Mouse (Mus musculus) hindbrain, postnatal 0 days (tissue): Measurements from ENCODE around the gene Fancf. TPM values are rescaled to one million over a fixed set of nuclear protein-coding genes. Genes with fewer than 3 reads are reported as not detected.

ENCODE experiments used
- ATAC-seq: fragments of 200-750 bp; cut with Nextera tagmentation; 2 replicates; pipeline ENCODE4 v1.8.0; 2017; ENCODE audit warnings: mild to moderate bottlenecking, moderate TSS enrichment, moderate library complexity
- DNase-seq: peaks from one replicate; pipeline ENCODE4 v3.0.0-alpha.2; 2015; ENCODE audit warnings: low spot score
- H3K27ac ChIP-seq: fragments of 300-500 bp; sonication (generic); 2 replicates; pipeline ENCODE4 v1.5.1; 2014; ENCODE audit warnings: mild to moderate bottlenecking
- H3K27me3 ChIP-seq: fragments of 300-500 bp; sonication (generic); 2 replicates; pipeline ENCODE4 v1.6.1; 2014; ENCODE audit warnings: low read length, mixed read lengths; ENCODE audit not compliant: insufficient read depth
- H3K36me3 ChIP-seq: fragments of 300-500 bp; sonication (generic); 2 replicates; pipeline ENCODE4 v1.6.1; 2014; ENCODE audit warnings: low read length, mixed read lengths; ENCODE audit not compliant: insufficient read depth
- H3K4me1 ChIP-seq: fragments of 300-500 bp; sonication (generic); 2 replicates; pipeline ENCODE4 v1.6.1; 2014; ENCODE audit warnings: antibody characterized with exemption, low read length, mixed read lengths; ENCODE audit not compliant: insufficient read depth
- H3K4me2 ChIP-seq: fragments of 300-500 bp; sonication (generic); 2 replicates; pipeline ENCODE4 v1.6.1; 2014; ENCODE audit warnings: low read depth, mild to moderate bottlenecking, low read length, moderate library complexity, mixed read lengths
- H3K4me3 ChIP-seq: fragments of 300-500 bp; sonication (generic); 2 replicates; pipeline ENCODE4 v1.5.1; 2014; ENCODE audit warnings: low read length
- H3K9ac ChIP-seq: fragments of 300-500 bp; sonication (generic); replicated peaks from 2 replicates; pipeline ENCODE4 v1.6.1; 2014; ENCODE audit warnings: mild to moderate bottlenecking, low read length, moderate library complexity, mixed read lengths
- H3K9me3 ChIP-seq: fragments of 300-500 bp; sonication (generic); 2 replicates; pipeline ENCODE4 v1.6.1; 2016; ENCODE audit warnings: low read length, mixed read lengths
- CTCF ChIP-seq: IDR thresholded peaks from 2 replicates; pipeline ENCODE4 v1.5.1; 2016; ENCODE audit warnings: antibody characterized with exemption, control low read depth, low read depth
- WGBS: fragments of 180-500 bp; shearing (Covaris S2); extraction: QIAGEN DNeasy Blood & Tissue Kit; methylation state at CpG from one replicate; pipeline ENCODE4 v1.1.7; 2014; 5-methylcytosine and 5-hydroxymethylcytosine counted together
- polyA plus RNA-seq: library from polyadenylated mRNA; unstranded; fragments of >200 nt; fragmentation: Nextera tagmentation; extraction: Ambion mirVana; gene quantifications from 2 replicates; pipeline ENCODE4 v1.2.1, GENCODE M21; 2015
- total RNA-seq: library from RNA; depleted of rRNA; stranded (reverse); fragments of >200 nt; gene quantifications from 2 replicates; pipeline ENCODE4 v1.2.3, GENCODE M21; 2014

Fancf gene
- total and polyA plus RNA-seq, 2 experiments from 2014 or later, result 7.1 to 12.8 TPM

- WGBS, result 85% methylated on average over 1 of the region's 1 CpGs
- DNase-seq (no peak), ATAC-seq (no peak)
- H3K4me1 ChIP-seq, result no peaks in the 10 kb centered on the region
- no peak for TF ChIP-seq CTCF
- no peaks in the 10 kb centered on the region for H3K36me3 ChIP-seq
- no peak overlapping the region for H3K4me2 ChIP-seq
- no peaks in the 10 kb centered on the region for H3K27me3 ChIP-seq
- H3K27ac ChIP-seq, result no peak overlapping the region
- H3K4me3 ChIP-seq, result no peak overlapping the region
- H3K9ac ChIP-seq, result no peak overlapping the region
- no peaks in the 10 kb centered on the region for H3K9me3 ChIP-seq
These were observed 10.0 kb upstream of the Fancf start for GRCm38 (mm10) chr7:51872041-51872440.

DNA sequence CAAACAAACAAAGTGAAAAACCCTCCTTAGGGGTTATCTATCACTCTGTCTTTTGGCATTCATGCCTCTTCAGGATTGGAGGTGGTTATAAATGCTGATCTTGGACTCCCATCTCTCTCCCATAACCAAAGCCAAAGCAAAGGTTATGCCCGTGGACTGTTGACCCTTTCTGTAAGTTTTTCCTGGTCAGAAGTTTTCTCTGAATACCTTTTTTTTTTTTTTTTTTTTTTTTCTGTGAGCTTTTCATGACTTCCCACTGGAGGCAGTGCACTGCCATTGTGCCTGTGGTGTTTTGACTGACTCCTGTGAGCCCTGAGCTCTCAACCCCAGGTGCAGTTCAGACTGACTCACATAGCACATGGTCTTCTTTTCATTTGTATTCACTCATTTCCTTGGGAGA, 5.9 kb upstream of the Fancf start:
- Histone ChIP-seq H3K4me2 (no peak overlapping the region), H3K4me3 (no peak overlapping the region), H3K9me3 (no peaks in the 10 kb centered on the region), H3K27ac (no peak overlapping the region), H3K36me3 (no peaks in the 10 kb centered on the region), H3K9ac (no peak overlapping the region), H3K27me3 (no peaks in the 10 kb centered on the region), H3K4me1 (no peaks in the 10 kb centered on the region)
- TF ChIP-seq CTCF, result no peak
- ATAC-seq (no peak), DNase-seq (no peak)
- WGBS, result 85% methylated on average over 1 of the region's 1 CpGs

DNA sequence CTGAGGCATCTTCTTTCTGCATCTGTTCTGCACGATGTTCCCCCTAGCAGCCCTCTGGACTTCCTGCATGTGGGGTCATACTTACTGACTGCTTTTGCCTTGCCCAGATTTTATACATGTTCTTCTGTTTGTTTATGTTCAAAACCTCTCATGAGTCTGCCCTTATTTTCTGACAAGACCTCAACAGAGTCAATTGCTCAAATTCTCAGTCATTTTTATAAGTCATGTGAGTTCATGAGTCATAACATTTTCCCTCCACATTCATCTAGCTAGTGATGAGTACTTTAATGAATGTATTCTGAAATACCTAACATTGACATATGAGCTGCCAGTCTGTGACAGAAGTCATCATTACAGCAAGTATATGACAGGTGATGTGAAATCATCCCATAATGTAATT, 3.3 kb upstream of the Fancf start:
- Histone ChIP-seq H3K36me3 (no peaks in the 10 kb centered on the region), H3K4me3 (no peak overlapping the region), H3K27ac (no peak overlapping the region), H3K9me3 (no peaks in the 10 kb centered on the region), H3K4me2 (no peak overlapping the region), H3K27me3 (no peaks in the 10 kb centered on the region), H3K9ac (no peak overlapping the region), H3K4me1 (peaks cover 8% of the 10 kb centered on the region)
- 86% methylated on average over 1 of the region's 1 CpGs for WGBS
- no peak for ATAC-seq
- TF ChIP-seq CTCF, result no peak
- DNase-seq, result no peak

GRCm38 (mm10) chr7:51862842-51863241, 775 bp upstream of the Fancf start:
- peaks cover 10% of the 10 kb centered on the region for H3K4me1 ChIP-seq
- DNase-seq, result no peak
- 79% methylated on average over 3 of the region's 3 CpGs for WGBS
- no peak for ATAC-seq
- no peak overlapping the region for H3K27ac ChIP-seq
- H3K4me2 ChIP-seq, result peak overlapping the region; percentile 87
- no peaks in the 10 kb centered on the region for H3K36me3 ChIP-seq
- peak overlapping the region; percentile 81 for H3K9ac ChIP-seq
- H3K9me3 ChIP-seq, result no peaks in the 10 kb centered on the region
- H3K27me3 ChIP-seq, result no peaks in the 10 kb centered on the region
- no peak for TF ChIP-seq CTCF
- peak overlapping the region; percentile 75 for H3K4me3 ChIP-seq

- no peaks in the 10 kb centered on the region for H3K36me3 ChIP-seq
- TF ChIP-seq CTCF, result no peak
- DNase-seq (peak; percentile 96), ATAC-seq (peak; percentile 90)
- peak within 1 kb of the TSS; percentile 81 for H3K9ac ChIP-seq
- peaks cover 10% of the 10 kb centered on the region for H3K4me1 ChIP-seq
- peak within 1 kb of the TSS; percentile 87 for H3K4me2 ChIP-seq
- H3K9me3 ChIP-seq, result no peaks in the 10 kb centered on the region
- 4% methylated on average over 81 of the region's 105 CpGs for WGBS
- no peaks in the 10 kb centered on the region for H3K27me3 ChIP-seq
- peak within 1 kb of the TSS; percentile 99 for H3K27ac ChIP-seq
- H3K4me3 ChIP-seq, result peak within 1 kb of the TSS; percentile 75
These were observed 594 bp downstream of the Fancf start, which contains the start of gene Gas2 for GRCm38 (mm10) chr7:51861250-51862096. Gene Gas2, plus strand, starts transcription at chr7:51862015.

DNA sequence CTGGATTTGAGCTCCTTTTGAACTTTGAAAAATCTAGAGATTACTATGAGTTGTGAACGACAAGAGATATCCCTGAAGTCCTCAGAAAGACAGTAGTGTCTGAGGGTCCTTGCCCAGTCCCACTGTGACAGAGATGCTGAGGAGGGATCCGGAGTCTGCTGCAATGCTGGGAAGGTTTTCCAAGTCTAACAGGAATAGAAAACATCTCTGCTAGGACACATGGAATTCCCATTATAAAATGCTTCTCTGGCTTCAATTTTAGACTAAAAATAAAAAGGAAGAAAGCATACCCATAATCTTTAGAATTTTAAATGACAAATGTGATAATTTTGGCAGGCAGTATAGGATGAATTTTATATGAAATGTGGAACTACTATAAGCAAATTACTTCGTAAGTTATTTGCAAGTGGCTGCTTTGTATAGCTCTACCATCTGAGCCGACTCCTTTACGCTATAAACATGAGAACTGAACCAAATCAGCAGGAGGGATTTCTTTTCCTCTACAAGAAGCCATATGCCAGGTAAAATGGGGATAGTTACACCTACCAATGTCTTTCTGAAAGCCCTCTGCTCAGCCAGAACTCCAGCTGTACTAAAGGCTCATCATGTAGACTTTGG, 10.1 kb downstream of the Fancf start:
- TF ChIP-seq CTCF, result no peak

GRCm38 (mm10) chr7:51850877-51851276, 11.2 kb downstream of the Fancf start:
- ATAC-seq (no peak), DNase-seq (no peak)
- Histone ChIP-seq H3K4me3 (no peak overlapping the region), H3K27me3 (no peaks in the 10 kb centered on the region), H3K36me3 (no peaks in the 10 kb centered on the region), H3K4me2 (no peak overlapping the region), H3K4me1 (no peaks in the 10 kb centered on the region), H3K9me3 (no peaks in the 10 kb centered on the region), H3K27ac (no peak overlapping the region), H3K9ac (no peak overlapping the region)
- no peak for TF ChIP-seq CTCF
- WGBS, result 86% methylated on average over 6 of the region's 6 CpGs

More for the DNA sequence above, 10.1 kb downstream of the Fancf start:
- Histone ChIP-seq H3K9me3 (no peaks in the 10 kb centered on the region), H3K9ac (no peak overlapping the region), H3K4me3 (no peak overlapping the region), H3K27me3 (no peaks in the 10 kb centered on the region), H3K4me2 (no peak overlapping the region), H3K4me1 (no peaks in the 10 kb centered on the region), H3K27ac (no peak overlapping the region), H3K36me3 (no peaks in the 10 kb centered on the region)
- no peak for DNase-seq
- no peak for ATAC-seq
- WGBS, result 88% methylated on average over 5 of the region's 5 CpGs
